Mouse (Mus musculus) right cerebral cortex, adult 2 months (tissue): Measurements from ENCODE around the gene Zfp30.

ENCODE experiments used
- DNase-seq, 2 experiments: peaks; one replicate each; pipeline ENCODE4 v3.0.0; 2021 to 2022; ENCODE audit warnings: low spot score in 2 of 2

The Zfp30 gene

DNA sequence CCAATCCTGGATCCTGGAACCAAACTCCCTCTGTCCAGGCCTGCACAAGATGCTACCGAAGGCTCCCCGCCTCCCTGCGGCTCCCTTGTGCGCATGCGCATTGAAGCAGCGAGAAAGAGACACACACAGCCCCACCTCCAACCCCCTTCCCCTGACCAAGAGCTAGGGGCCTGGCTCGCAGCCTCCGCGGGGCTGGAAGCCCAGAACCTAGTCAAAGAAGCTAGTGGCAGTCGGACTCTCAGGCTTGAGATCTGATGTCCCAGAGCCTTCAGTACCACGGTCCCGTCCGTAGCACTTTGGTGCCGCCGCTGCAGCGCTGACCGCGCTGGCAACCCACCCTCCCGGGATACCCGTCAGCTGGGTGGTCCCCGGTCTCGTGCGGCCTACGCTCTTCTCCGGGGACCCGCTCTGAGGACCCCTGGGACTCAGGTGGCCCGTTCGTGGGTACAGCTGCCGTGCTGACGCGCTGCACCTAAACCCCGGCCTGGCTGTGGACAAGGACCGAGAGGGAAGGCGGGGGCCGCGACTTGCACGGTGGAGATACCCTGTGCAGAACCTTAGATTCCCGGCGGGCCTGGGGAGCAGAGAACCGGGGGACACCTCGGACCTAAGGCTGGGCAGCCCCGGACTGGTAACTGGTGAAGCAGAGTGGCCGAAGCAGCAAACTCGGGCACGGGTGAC is at the start of gene Zfp30:
TSS of gene Zfp30 (plus strand) at position 128 of the 681 bp plus-strand sequence.
- peak; percentile 84 to 87 for DNase-seq

- no peak for DNase-seq
Observed at GRCm38 (mm10) chr7:29742258-29742657, 41.5 kb upstream of the Zfp30 start.

- DNase-seq: no peak
Observed at GRCm38 (mm10) chr7:29760476-29760875, 23.3 kb upstream of the Zfp30 start.

- no peak for DNase-seq
Observed at GRCm38 (mm10) chr7:29764702-29765101, 19.1 kb upstream of the Zfp30 start.

DNA sequence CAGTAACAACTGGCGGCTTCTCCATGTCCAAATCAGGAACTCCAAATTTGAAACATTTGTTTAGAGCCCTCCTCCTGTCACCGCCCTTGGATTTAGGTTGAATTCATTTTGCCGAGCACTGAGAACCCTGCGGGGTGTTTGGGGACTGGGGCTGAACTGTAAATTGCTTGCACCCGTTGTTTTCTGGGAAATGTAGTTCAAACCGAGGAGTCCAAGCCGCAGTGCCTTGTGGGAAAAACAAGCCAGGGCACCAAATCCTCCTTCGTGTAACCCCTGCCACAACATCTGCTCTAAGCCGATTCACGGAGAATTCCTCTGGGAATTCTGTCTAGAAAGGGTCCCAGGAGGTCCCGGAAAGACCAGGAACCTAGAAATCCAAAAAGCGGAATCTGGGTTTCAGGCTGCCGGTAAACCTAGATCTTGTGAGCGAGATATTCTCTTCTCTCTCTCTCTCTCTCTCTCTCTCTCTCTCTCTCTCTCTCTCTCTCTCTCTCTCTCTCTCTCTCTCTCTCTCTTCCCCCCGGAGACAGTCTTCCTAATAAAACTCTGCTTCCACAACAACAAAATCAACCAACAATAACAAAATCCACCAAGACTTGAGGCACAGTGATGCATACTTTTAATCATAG is 16.6 kb upstream of the Zfp30 start:
- peak; percentile 91 to 93 for DNase-seq

DNA sequence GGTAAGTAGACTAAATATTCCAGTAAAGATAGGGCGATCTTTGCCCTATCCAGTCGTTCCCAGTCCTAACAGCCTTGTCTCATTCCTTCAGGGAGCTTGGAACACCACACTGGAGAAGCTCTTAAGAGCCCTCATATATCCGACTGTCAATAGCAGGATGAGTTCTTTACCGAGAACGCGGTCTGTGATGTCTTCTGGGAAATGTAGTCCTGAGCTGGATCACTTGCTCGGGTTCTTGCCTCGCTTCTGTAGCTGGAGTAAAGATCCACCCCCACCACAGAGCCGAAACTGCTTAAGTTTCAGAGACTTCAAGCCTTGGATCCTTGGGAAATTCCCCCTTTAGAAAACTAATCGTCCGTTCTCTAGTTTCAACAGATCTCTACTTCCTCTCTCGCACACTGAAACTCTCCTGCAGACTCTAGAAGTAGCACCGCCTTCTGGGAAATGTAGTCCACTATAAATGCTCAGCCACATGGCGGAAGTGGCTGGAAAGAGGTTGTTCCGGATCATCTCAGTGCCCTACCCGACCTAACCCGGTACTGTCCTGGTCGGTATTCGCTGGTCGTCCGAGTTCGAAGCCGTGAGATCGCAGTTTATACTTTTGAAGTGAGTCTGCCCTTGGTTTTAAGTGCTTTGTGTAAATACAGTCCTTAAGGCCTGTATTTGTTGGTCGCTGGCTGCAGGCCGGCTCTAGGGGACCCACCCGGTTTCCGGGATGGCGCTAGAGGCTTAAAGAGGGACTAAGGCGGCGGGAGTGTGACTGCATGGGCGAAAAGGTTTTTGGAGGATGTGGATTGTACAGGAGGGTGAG is 15.5 kb upstream of the Zfp30 start, which contains the start of gene Zfp84:
TSS of gene Zfp84 (plus strand) at position 463 of the 811 bp plus-strand sequence.
- DNase-seq: peak; percentile 90 to 94

DNA sequence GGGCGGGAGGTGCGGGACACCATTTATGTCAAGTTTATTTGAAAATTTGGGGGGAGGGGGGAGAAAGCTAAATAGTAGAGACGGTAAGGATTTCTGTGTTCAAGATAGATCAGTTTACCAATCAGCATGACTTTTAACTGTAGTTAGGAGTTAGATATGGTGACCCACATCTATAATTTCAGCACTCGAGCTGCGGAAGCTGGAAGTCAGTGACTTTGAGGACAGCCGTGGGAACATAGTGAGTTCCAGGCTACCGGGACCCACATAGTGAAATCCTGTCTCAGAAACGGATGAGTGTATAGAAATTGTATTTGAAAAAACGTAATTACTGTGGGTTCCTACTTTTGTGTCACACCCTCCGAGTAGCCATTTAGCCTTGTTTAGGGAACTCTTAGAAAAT is 14.8 kb upstream of the Zfp30 start:
- DNase-seq: no peak

DNA sequence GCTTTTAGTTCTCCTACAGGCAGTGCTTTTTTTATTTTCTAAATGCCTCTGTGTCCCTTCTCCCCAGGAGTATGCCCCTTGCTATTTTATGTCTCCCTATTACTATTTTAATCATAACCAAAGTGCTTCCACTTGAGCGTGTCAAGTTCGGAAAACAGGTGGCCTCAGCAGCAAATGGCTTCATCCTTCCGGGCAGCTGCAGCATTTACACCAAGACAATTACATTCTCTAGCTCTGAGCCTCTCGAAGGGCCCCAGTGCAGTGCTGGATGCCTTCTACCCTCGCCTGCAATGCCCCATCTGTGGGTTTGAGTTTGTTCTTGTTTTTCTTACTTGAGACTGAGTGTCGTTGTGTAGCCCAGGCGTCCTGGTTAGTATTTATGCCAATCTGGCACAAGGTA is 10.3 kb upstream of the Zfp30 start:
- no peak for DNase-seq

DNA sequence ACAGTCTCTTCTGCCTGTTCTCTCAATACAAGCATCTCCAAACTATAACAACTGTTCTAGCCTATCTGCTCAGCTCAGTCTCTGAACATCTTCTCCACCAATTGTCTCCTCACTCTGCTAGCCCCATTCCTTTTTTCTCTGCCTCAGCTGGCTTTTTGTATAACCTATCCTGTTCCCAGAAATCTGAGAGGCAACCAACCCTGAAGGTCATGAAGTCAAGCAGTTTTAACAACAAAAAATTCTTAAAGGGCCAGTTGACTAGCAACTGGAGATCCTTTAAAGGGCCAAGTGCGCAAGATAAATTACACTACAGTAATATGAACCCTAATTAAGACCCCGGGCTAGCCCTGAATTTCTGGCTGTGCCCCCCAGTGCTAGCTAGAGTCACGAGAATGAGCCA is 9.4 kb upstream of the Zfp30 start:
- no peak for DNase-seq

DNA sequence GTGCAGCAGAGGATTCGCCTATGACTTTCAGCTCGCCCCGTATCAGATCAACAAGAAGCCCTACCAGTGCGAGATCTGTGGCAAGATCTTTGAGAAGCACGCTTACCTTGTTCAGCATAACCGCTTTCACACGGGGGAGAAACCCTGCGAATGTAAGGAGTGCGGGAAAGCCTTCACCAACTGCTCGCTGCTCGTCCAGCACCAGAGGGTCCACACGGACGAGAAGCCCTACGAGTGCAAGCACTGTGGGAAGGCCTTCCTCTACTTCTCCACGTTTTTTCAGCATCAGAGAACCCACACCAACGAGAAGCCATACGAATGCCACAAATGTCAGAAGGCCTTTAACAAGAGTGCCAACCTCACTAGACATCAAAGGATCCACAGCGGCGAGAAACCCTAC is 7.2 kb upstream of the Zfp30 start:
- DNase-seq: no peak

- no peak for DNase-seq
Observed at GRCm38 (mm10) chr7:29777372-29777771, 6.4 kb upstream of the Zfp30 start.

DNA sequence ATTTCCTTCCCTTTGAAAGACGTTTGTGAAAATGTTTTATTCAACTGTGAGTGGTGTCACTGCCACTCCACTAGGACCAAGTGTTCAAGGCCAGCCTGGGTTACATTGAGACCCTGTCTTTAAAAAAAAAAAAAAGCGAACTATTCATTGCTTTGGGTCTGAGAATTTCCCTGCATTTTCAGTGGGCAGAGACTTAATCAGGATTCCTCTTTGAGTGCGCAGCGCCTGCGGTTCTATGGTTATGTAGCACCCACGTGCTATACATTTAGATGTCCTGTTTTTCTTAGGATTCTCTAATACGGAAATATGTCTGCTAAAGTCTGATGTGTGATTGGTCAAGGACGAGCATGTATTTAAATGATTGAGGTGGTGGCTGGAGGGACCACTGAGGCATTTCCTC is 1.2 kb downstream of the Zfp30 start:
- peak in 1 of 2 experiments; percentile 31 for DNase-seq

DNA sequence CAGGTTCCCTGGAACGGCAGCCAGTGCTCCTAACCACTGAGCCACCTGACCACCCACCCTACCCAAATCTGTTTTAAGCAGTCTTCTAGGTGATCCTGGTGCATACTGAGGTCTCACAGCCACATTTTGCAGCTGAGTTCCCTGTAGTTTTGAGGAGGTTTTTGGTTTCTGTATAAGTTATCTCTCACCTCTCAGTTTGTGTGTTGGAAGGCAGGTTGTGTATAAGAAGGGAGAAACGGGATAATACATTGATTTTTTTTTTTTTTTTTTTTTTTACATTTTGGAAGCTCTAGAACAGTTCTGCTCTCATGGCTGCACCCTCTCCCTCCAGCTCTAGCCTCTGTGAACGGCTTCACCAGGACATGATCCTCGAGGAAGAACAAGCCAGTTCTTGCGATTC is 2.1 kb downstream of the Zfp30 start:
- DNase-seq: no peak

DNA sequence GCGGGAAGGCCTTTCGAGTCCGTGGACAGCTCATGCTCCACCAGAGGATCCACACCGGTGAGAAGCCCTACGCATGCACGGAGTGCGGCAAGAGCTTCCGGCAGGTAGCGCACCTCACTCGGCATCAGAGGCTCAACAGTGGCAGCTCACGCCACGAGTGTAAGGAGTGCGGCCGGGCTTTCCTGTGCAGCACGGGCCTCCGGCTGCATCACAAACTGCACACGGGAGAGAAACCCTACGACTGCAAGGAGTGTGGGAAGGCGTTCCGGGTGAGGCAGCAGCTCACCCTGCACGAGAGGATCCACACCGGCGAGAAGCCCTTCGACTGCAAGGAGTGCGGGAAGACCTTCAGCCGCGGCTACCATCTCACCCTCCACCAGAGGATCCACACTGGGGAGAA is 9.1 kb downstream of the Zfp30 start:
- no peak for DNase-seq

GRCm38 (mm10) chr7:29807046-29807445 is 23.2 kb downstream of the Zfp30 start:
- no peak for DNase-seq

DNA sequence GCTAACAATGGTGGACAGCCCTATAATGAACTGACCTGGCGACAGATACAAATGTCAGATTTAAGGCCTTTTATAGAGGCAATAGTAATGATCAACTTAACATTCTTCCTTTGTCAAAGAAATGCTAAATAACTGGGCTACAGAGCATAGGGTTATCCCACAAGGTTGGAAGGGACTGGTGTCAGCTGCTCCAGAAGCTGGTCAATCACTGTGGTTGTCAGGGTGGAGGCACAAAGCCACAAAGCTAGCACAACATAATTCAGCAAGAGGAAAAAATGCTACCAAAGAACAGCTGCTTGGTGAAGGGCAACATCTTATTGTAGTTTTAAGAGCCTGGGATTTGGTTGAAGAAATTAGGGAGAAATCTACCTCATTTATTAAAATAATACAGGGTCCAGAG is 28.4 kb downstream of the Zfp30 start:
- no peak for DNase-seq

DNA sequence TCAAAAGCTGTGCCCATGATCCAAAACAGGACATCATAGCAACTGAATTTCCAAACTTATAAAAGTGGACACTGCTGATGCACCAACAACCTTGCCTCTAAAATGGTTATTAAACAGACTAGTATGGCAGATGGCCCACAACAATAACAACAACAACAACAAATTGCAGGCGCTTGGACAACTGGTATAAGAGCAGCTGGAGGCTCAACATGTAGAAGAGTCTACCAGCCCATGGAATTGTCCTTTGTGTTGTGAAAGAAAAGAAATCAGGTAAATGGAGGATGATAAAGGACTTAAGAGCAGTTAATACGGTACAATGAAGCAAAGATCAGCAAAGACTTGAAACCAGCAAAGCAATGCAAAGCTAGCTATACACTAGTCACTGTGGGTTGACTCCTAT is 30.6 kb downstream of the Zfp30 start:
- DNase-seq: no peak

GRCm38 (mm10) chr7:29815061-29815784 is 31.4 kb downstream of the Zfp30 start:
- no peak for DNase-seq

DNA sequence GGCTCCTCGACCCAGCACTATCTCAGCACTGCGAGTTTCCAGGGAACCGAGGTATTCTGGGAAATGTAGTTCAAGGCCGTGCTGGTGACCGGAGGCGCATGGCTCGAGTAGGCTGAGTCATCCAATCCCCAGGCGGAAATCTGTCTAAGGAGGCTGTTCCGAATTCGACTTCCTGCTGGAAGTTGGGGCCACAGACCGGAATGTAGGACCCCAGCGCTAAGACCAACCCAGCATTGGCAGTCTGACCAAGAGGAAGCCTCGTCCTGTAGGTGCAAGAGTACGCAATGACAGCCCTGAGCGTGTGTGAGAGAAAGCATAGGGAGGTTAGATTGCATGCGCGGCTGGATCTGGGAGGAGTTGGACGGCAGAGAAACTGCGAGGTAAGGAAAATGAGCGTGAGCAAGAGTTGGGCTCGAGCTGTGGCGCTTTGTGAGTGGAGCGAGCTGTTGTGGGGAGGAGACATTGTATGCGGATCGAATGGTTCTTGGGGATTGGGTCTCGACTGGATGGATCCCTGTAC is 32.2 kb downstream of the Zfp30 start, which contains the start of gene Zfp790:
TSS of gene Zfp790 (plus strand) at position 205 of the 520 bp plus-strand sequence.
- DNase-seq: peak; percentile 91 to 92

DNA sequence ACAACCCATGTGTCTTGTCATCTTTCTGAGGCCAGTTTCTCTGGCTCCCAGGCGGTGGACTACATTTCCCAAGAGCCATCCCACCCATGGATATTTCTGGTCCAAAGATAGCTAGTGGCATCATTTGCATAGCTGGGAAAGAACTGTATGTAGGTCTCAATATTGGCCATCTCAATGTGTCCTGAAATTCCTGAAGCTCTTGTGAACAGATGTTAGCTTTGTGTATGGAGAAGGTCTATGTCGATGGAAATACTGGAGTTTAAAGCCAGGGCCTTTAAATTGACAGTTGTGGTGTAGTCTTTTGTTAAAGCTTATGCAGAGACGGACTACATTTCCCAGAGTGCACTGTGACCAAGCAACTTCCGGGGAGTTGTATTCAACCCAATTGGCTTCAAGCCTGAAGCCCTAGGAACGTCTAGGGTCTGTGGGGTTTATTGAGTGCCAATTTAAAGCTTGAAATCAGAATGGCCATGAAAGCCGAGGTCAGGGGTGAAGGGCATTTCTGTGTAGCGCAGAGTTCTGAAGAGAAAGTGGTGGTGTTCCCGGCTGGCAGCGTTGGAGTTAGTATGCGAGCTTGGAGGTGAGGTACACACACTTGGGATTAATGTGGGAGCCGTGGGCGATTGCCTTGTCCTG is 34.9 kb downstream of the Zfp30 start:
- DNase-seq: peak; percentile 79 to 90

DNA sequence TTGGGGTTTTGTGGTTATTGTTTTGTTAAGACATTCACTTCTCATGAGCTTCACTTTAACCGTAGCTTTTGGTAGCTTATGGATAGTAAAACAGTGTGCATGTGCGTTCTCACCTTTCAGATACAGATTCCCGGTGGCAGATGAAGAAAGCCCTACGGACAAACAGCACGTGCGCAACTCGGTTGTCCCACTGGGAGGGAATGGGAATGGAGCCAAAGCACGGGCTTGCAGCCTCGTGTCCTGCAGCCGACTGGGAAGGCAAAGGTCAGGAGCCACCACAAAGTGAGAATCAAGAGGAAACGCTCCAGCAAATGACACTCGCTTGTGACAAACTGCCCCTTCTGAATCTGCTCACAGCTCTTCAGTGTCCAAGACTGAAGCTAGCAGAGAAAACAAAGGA is 44.2 kb downstream of the Zfp30 start:
- no peak for DNase-seq
